Mouse (Mus musculus): ENCODE results near the gene Krt27.
A peak's percentile ranks its signal among the peaks of the same experiment; 100 is the strongest.

Gene Krt27

DNA sequence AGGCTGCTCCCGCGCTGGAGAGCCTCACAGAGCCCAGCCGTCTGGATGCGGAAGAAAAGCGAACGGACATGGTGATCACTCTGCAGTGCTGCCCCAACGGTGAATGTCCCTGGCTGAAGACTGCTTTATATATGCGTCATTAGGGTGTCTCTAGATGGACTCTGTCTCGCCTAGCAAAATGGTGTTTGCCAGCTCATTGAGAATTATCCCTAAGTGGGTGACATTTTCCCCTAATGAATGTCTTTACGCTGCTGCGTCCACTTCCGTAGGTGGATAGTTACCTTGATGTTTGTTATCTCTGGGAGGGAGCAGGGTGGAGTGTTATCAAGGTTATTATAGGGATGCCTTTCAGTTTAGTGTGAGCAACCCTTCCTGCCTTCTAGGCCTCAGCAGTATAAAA, at the start of gene Krt27:
Gene Krt27, minus strand, starts transcription at position 101 of the 400 bp plus-strand sequence.
- no peak for DNase-seq (ENCODE audit: low spot score)

DNA sequence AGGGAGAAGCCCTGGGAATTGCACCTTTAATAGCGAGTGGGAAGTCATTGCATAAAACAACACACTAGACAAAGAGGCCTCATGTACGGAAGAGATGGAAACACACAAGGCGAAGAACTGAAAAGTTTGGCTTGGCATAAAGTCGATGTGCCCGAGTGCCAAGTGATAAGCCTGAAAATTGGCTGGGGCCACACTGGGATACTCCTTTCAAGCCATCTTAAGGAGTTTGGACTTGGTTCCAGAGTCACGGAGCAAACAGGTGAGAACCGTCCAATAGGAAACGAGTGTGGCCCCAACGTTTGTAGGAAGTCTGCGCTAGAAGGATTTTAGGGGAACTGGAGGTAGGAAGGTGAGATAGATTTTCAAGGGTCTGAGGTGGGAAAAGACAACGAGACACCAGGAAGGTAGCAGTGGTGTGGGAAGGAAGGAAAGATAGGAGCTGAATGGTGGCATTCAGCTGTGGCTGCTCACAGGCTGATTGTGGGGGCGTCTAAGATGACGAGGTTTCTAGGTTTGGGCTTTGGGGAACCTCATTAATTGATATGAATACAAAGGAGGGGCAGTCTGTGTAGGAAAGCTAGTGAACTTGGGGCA, 49.1 kb upstream of the Krt27 start:
- no peak for DNase-seq (ENCODE audit: low spot score)

DNA sequence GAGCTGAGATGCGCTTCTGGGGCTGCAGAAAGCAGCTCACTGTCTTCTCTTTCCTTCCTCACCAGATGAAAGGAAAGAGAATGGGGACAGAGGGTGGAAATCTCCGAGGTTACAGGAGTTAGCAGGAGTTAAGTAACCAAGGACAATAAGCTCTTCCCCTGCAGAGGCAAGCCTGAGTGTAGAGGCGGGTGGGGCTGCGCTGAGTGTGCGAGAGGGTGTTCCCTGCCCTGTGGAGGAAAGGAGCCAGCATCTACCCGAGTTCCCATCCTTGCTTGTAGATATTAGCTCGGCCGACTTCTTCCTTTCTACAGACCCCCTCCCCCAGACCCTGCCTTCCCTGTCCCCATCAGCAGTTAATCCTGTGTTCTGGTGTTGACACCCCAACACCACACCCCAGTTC, 47.9 kb upstream of the Krt27 start:
- no peak for DNase-seq (ENCODE audit: low spot score)

DNA sequence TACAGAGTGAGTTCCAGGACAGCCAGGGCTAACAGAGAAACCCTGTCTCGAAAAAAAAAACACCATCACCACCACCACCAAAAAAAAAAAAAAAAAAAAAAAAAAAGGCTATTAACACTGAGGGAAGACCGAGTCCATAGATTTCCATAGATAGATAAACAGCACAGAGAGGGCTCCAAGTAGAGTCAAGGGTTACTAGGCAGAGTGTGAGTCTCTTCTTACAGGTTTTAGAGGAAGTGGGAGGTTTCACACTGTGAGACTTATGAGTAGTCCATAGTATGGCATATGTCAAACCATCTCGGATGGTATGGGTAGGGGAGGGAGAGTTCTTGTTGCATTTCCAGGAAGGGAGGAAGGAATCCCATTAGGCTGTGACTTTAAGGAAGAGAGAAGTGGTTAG, 47.2 kb upstream of the Krt27 start:
- no peak for DNase-seq (ENCODE audit: low spot score)

DNA sequence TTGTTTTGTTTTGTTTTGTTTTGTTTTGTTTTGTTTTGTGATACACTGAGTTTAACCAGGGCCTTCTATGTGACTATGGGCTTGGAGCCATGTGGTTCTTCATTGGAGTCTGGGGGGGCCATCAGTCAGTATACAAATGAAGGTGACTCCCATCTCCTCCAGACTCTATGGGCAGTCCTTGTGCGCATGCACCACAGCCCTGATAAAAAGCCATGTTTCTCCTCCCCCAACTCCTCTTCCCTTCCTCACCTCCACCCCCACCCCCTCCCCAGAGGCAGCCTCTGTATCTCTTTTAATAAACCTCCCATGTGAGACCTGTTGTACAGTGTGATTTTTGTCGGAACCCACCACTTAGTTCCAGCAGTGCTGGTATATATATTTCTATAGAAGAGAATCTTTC, 45.8 kb upstream of the Krt27 start:
- DNase-seq (ENCODE audit: low spot score) = no peak

GRCm38 (mm10) chr11:99396034-99396433, 45.1 kb upstream of the Krt27 start:
- DNase-seq (ENCODE audit: low spot score) = no peak

DNA sequence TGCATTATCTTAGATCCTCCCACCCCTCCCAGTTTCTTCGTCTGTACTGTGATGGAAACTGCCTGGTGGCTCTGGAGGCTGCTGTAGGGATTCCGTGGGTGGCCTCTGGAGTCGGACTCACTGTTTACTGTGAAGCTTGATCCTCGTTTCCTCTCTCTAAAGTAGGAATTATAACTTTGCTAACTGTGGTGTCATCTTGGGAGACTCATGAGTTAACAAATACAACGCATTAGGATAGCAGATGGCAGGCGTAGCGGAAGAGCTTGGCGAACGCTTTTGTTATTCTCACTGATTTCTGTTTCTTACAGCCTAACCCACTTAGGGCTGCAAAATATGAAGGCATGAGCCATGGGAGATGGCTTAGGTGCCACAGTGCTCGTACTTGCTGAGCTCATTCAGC, 41.6 kb upstream of the Krt27 start:
- DNase-seq (ENCODE audit: low spot score) = no peak

GRCm38 (mm10) chr11:99391375-99391774, 40.5 kb upstream of the Krt27 start:
- DNase-seq (ENCODE audit: low spot score) = no peak

DNA sequence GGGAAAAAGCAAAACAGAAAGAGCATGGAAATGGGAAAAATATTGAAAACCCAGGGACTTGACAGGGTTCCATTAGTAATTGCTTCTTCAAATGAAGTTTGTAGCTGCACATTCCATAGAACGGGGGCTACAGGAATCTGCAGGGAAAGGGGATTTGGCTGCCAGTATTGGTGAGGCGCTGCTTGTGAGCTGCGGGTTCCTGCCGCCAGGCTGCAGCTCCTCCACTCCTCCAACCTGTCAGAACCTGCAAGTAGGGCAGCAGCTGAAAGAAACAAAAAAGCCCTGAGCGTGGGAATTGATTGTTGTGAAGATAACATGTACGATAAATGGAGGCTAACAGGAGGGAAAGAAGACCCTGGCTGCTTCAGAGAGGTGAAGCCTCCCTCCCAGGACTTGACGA, 40.0 kb upstream of the Krt27 start:
- no peak for DNase-seq (ENCODE audit: low spot score)

- no peak for DNase-seq (ENCODE audit: low spot score)
Measured at GRCm38 (mm10) chr11:99389264-99389663, 38.4 kb upstream of the Krt27 start, which contains the start of gene Krt10. Gene Krt10, minus strand, starts transcription at chr11:99389364.

GRCm38 (mm10) chr11:99388661-99389060, 37.8 kb upstream of the Krt27 start:
- no peak for DNase-seq (ENCODE audit: low spot score)

DNA sequence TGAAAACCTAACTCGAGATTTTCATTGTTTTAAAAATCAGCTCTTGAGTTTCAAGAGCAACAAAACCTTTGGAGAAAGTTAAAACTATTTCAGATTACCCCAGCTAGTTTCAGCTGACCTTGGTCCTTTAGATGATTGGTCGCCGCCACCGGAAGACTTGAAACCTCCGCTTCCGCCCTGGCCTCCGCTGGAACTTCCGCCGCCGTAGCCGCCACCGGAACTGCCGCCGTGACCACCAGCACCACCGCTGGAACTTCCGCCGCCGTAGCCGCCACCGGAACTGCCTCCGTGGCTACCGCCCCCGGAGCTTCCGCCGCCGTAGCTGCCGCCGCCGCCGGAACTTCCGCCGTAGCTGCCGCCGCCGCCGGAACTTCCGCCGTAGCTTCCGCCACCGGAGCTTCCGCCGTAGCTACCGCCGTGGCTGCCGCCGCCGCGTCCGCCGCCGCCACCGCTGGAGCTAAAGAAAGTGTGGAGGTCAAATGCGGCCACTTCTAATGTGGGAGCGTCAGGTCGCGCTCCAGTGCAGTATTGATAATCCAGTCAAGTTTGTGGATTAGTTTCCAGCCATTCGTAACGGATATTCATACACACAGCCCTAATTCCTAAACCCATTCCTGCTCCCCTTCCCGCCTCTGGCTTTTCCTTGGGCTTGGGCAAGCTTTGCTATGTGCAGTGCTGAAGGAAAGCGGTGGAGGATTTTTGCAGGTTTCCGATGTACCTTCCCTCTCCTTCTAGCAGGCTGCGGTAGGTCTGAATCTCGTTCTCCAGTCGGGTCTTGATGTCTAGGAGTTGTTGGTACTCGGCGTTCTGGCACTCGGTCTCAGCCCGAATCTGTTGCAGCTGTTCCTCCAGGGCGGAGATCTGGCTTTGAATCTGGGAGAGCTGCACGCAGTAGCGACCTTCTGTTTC, 35.2 kb upstream of the Krt27 start:
- DNase-seq (ENCODE audit: low spot score) = peak; percentile 81

DNA sequence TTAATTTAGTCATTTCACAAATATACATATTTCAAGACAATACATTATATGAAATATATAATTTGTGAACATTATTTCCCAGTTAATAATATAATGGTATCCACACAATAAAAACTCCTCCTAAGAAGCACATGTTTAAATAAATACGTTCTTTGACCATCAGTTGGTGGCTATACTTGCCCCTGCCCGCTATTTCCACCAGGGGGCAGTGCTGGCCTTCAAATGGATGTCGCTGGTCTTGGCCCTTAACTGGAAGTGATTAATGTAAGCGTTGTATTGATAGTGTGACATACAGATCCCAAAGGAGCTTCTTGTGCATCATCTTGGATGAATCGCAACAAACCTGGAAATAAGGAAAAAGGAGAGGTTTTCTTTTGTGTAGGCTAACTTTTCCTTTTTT, 28.7 kb upstream of the Krt27 start:
- peak; percentile 82 for DNase-seq (ENCODE audit: low spot score)

DNA sequence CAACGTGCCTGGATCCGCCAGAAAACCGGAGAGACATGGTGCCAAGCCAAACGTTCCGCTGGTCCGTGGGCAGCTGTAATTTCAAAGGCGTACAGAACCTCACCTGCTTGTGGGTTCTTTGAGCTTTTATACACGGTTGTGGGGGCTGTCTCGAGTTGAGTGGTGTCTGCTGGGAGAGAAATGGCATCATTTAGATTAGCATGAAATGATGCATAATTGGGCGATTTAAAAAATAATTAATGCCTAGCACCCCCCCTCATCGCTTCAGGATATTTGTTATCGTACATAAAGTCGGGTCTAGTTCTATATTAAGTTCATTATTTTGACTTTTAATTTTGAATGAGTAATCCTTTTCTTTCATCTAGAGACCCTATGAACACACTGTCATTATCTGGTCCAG, 23.9 kb upstream of the Krt27 start, which contains the start of gene Krt28:
Gene Krt28, minus strand, starts transcription at position 101 of the 400 bp plus-strand sequence.
- DNase-seq (ENCODE audit: low spot score) = no peak

DNA sequence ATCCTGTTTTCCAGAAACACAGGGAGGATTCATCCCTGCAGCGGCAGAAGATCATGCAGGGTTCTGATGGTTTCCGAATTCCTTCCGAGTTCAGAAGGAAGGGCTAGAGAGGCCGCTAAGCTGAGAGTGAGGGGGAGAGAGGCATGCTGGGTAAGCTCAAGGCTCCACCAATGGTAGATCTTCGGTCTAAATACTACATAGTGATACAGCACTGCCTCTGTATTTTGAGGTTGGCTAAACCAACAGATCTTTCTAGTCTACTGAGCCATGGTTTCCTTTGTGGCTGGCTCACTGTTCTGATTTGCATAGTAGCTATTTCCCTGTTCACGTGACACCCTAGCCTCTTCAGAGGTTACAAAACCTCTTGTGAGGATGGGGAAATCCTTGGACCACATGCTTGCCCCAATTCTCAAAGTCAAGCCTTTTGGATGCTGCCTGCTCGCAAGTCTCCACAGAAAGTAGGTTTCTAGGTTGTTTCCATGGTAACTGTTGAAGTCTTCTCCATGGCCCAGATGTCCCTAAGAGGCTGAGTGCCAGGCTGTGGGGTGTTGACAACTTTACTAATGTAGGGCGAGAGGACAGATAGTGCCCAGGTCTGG, 19.0 kb upstream of the Krt27 start:
- DNase-seq (ENCODE audit: low spot score) = no peak

DNA sequence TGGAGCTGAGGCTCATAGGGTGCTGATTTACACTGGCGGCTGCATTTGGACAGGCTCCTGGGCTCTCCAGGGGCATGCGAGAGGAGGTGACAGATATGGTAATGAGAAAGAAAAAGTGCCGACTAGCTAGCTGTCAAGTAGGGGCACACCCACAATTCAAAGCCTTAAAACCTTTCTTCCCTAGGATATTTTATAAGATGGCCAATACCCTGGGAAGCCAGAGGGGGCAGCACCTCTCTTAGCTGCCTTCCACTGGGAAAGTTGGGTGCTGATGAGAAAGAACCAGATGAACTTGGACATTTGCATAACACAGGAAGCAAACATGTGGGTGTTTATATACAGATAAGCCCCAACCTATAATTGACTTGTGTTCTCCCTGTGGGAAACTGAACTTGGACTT, 18.3 kb upstream of the Krt27 start:
- no peak for DNase-seq (ENCODE audit: low spot score)

DNA sequence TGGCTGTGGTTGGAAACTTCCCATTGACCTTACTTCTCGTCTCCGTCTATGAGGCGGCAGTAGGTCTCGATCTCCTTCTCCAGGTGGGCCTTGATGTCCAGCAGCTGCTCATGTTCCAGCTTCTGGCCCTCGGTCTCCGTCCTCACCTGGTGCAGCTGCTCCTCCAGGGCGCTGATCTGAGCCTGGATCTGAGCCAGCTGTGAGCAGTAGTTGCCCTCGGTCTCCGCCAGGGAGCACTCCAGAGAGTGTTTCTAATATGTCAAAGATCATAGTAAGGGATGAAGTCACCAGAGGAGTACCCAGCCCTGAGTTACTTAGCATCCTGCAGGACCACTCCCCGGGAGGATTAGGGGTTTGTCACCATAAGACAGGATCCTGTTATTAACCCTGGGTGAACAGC, 15.9 kb upstream of the Krt27 start:
- no peak for DNase-seq (ENCODE audit: low spot score)

DNA sequence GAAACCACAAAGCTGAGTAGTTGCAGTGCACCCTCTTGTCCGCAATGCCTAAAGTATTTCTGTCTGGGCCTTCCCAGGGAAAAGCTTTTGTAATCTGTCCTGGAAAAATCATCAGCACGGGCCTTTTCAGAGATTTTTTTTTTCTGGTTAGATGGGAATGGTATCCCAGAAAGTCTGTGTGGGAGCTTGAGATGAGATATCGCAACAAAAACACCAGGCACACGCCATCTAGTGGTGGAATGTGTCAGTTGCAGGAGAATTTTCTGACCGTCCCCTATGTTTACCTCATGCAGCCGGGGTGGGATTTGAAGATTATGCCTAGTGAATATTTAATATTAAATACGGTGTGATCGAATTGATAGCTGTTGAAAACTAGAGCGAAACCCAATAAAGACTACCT, 13.5 kb upstream of the Krt27 start:
- DNase-seq (ENCODE audit: low spot score) = peak; percentile 17

- DNase-seq (ENCODE audit: low spot score) = no peak
Measured at GRCm38 (mm10) chr11:99361423-99361822, 10.5 kb upstream of the Krt27 start.

GRCm38 (mm10) chr11:99339299-99339847, 11.5 kb downstream of the Krt27 start:
- no peak for DNase-seq (ENCODE audit: low spot score)

- no peak for DNase-seq (ENCODE audit: low spot score)
Measured at GRCm38 (mm10) chr11:99337866-99338265, 13.0 kb downstream of the Krt27 start, which contains the start of gene Krt26. Gene Krt26, minus strand, starts transcription at chr11:99337966.

- no peak for DNase-seq (ENCODE audit: low spot score)
Measured at GRCm38 (mm10) chr11:99333426-99333825, 17.5 kb downstream of the Krt27 start.

DNA sequence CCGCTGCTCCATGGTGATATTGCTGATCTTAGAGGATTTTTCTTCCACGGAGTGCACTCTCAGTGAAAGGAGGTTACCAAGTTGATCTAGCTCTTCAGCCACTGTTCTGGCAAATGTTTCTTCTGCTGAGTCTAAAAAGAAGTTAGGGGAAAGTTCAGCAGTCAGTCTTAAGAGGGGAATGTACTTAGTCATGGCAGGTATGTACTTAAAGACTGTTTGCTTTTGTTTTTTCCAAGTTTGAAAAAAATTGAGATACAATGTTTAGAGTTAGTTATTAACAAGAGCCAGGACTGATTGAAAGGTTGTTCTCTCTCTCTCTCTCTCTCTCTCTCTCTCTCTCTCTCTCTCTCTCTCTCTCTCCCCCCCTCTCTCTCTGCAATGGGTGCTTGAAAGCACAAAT, 21.2 kb downstream of the Krt27 start:
- no peak for DNase-seq (ENCODE audit: low spot score)
